In genomic region chr6:91008284-91008830, GRCm38 (mm10) we compare ENCODE assay signal across 13 mouse cellular contexts.
"Had no signal": no experiment of that assay in that cellular context is flagged by ENCODE, and none has a peak within 500 bp of the region (broad histone marks: within the 10 kb centered on the region; RNA-seq: fewer than 3 reads in every experiment).

No protein-coding gene starts in this region.

- H3K4me2 ChIP-seq: intestine, embryonic 15.5 days; limb, embryonic 15.5 days; lung, embryonic 14.5 days; neural tube, embryonic 12.5 days had no signal

- H3K4me3 ChIP-seq: intestine, embryonic 15.5 days; limb, embryonic 15.5 days; neural tube, embryonic 12.5 days had no signal

- DNase-seq: kidney, adult 18-20 months; kidney, postnatal 14 days; lung, embryonic 14.5 days; lung, postnatal 14 days; midbrain, embryonic 14.5 days; retina, postnatal 1 day; right cerebral cortex, postnatal 4 days; spleen, adult 18-20 months; thymus, postnatal 4 days had no signal

- H3K27me3 ChIP-seq: intestine, embryonic 15.5 days; limb, embryonic 15.5 days; neural tube, embryonic 12.5 days had no signal

- H3K9me3 ChIP-seq: intestine, embryonic 15.5 days; limb, embryonic 15.5 days; neural tube, embryonic 12.5 days had no signal

- H3K4me1 ChIP-seq: intestine, embryonic 15.5 days; limb, embryonic 15.5 days; neural tube, embryonic 12.5 days had no signal

- H3K36me3 ChIP-seq: intestine, embryonic 15.5 days; limb, embryonic 15.5 days had no signal

- H3K9ac ChIP-seq: intestine, embryonic 15.5 days; limb, embryonic 15.5 days; lung, embryonic 14.5 days; neural tube, embryonic 12.5 days had no signal

- H3K27ac ChIP-seq: intestine, embryonic 15.5 days; limb, embryonic 15.5 days; macrophage; neural tube, embryonic 12.5 days had no signal

- ATAC-seq: intestine, embryonic 15.5 days had no signal
